Mouse (Mus musculus): ENCODE data around the gene Procr. TPM values are rescaled to one million over a fixed set of nuclear protein-coding genes. Genes with fewer than 3 reads are reported as not detected.
"Not testable (repeated sequence)": the region's sequence is repeated elsewhere in the genome, so short reads cannot be mapped to it uniquely, and the experiment has no call there.

Procr gene
- polyA plus RNA-seq, 1 experiment from 2014 or later, result 20.4 TPM

DNA sequence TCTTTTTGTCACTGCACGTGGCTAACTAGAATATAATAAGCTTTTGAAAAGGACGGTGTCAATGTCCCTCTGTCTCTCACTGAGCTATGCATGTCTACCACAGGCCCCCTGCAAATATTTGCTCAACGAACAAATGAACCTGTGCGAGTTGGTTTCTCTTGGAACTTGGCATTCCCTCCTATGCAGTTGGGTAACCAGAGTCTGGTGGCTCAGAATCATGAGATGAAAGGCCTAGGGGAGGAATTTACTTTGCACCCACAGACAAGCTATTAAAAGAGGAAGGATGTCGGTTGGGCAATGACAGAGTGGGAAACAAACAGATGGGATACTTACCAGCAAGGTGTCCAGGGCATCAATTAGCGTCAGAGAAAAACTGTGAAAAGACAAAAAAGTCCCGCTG is 24.6 kb upstream of the Procr start:
- peaks cover 10% of the 10 kb centered on the region; the same call in 1 of the 2 replicates for H3K4me1 ChIP-seq (ENCODE audit: control insufficient read depth, insufficient read depth, low read length)
- H3K4me3 ChIP-seq (ENCODE audit: low read length), result no peak overlapping the region
- no peak overlapping the region for H3K9ac ChIP-seq (ENCODE audit: low read depth, low read length)
- no peaks in the 10 kb centered on the region for H3K36me3 ChIP-seq (ENCODE audit: control insufficient read depth, insufficient read depth, low read length)
- WGBS, result 74% methylated on average over 7 of the region's 7 CpGs
- no peaks in the 10 kb centered on the region for H3K27me3 ChIP-seq (replicated peaks; ENCODE audit: control insufficient read depth, insufficient read depth, low read length)
- H3K9me3 ChIP-seq (ENCODE audit: control insufficient read depth, low read length), result no peaks in the 10 kb centered on the region
- ATAC-seq, result no peak
- no peak overlapping the region for H3K4me2 ChIP-seq (ENCODE audit: low read depth, low read length)
- no peak overlapping the region for H3K27ac ChIP-seq (ENCODE audit: low read length)

- no peaks in the 10 kb centered on the region for H3K36me3 ChIP-seq (ENCODE audit: control insufficient read depth, insufficient read depth, low read length)
- no peak overlapping the region for H3K27ac ChIP-seq (ENCODE audit: low read length)
- WGBS, result 57% methylated on average over 7 of the region's 7 CpGs
- peak overlapping the region; percentile 88 for H3K4me2 ChIP-seq (ENCODE audit: low read depth, low read length)
- H3K4me1 ChIP-seq (ENCODE audit: control insufficient read depth, insufficient read depth, low read length), result peaks cover 10% of the 10 kb centered on the region; the same call in 1 of the 2 replicates
- ATAC-seq, result peak; percentile 41
- H3K4me3 ChIP-seq (ENCODE audit: low read length), result peak overlapping the region; percentile 88
- H3K27me3 ChIP-seq (replicated peaks; ENCODE audit: control insufficient read depth, insufficient read depth, low read length), result no peaks in the 10 kb centered on the region
- H3K9me3 ChIP-seq (ENCODE audit: control insufficient read depth, low read length), result no peaks in the 10 kb centered on the region
- no peak overlapping the region for H3K9ac ChIP-seq (ENCODE audit: low read depth, low read length)
Measured at GRCm38 (mm10) chr2:155727764-155728395, 23.0 kb upstream of the Procr start.

- 5% methylated on average over 15 of the region's 15 CpGs for WGBS
- Histone ChIP-seq H3K4me1 (ENCODE audit: control insufficient read depth, insufficient read depth, low read length) (peaks cover 10% of the 10 kb centered on the region; the same call in 1 of the 2 replicates), H3K4me3 (ENCODE audit: low read length) (peak overlapping the region; percentile 88), H3K36me3 (ENCODE audit: control insufficient read depth, insufficient read depth, low read length) (no peaks in the 10 kb centered on the region), H3K4me2 (ENCODE audit: low read depth, low read length) (peak overlapping the region; percentile 88), H3K27ac (ENCODE audit: low read length) (peak overlapping the region; percentile 4; the same call in 1 of the 2 replicates), H3K9me3 (ENCODE audit: control insufficient read depth, low read length) (no peaks in the 10 kb centered on the region), H3K27me3 (replicated peaks; ENCODE audit: control insufficient read depth, insufficient read depth, low read length) (no peaks in the 10 kb centered on the region), H3K9ac (ENCODE audit: low read depth, low read length) (peak overlapping the region; percentile 84)
- no peak; the same call in 1 of the 2 replicates for ATAC-seq
Measured at GRCm38 (mm10) chr2:155728742-155729141, 22.2 kb upstream of the Procr start.

- ATAC-seq, result peak; percentile 94
- under 1% methylated on average over 31 of the region's 33 CpGs for WGBS
- H3K9ac ChIP-seq (ENCODE audit: low read depth, low read length), result peak within 1 kb of the TSS; percentile 84
- H3K27me3 ChIP-seq (replicated peaks; ENCODE audit: control insufficient read depth, insufficient read depth, low read length), result no peaks in the 10 kb centered on the region
- H3K4me3 ChIP-seq (ENCODE audit: low read length), result peak within 1 kb of the TSS; percentile 88
- H3K4me1 ChIP-seq (ENCODE audit: control insufficient read depth, insufficient read depth, low read length), result peaks cover 10% of the 10 kb centered on the region; the same call in 1 of the 2 replicates
- no peaks in the 10 kb centered on the region for H3K9me3 ChIP-seq (ENCODE audit: control insufficient read depth, low read length)
- H3K4me2 ChIP-seq (ENCODE audit: low read depth, low read length), result peak within 1 kb of the TSS; percentile 88
- H3K27ac ChIP-seq (ENCODE audit: low read length), result peak within 1 kb of the TSS; percentile 4; the same call in 1 of the 2 replicates
- no peaks in the 10 kb centered on the region for H3K36me3 ChIP-seq (ENCODE audit: control insufficient read depth, insufficient read depth, low read length)
Measured at GRCm38 (mm10) chr2:155729158-155729645, 21.7 kb upstream of the Procr start, which contains the start of gene Edem2. TSS of gene Edem2 (minus strand) at chr2:155729475.

DNA sequence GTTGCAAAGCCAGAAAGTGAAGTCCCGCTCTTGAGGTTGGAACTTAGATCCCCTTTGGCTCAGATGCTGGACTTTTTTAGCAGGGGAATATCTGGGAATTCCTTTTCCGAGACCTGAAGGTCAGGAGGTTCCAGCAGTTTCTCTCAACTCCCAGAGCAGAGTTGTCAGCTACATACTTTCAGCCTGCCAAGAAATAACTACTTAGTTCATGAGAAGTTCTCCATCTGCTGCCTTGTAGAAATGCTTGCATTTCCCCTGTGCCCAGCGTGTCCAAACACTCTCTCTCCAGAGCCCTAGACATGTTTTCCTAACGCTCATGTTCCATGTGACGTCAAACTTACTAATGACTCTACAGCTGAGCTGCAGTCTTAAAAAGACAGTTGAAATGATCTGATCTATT is 15.8 kb upstream of the Procr start:
- Histone ChIP-seq H3K4me1 (ENCODE audit: control insufficient read depth, insufficient read depth, low read length) (no peaks in the 10 kb centered on the region), H3K9me3 (ENCODE audit: control insufficient read depth, low read length) (no peaks in the 10 kb centered on the region), H3K9ac (ENCODE audit: low read depth, low read length) (no peak overlapping the region), H3K27me3 (replicated peaks; ENCODE audit: control insufficient read depth, insufficient read depth, low read length) (no peaks in the 10 kb centered on the region), H3K27ac (ENCODE audit: low read length) (no peak overlapping the region), H3K36me3 (ENCODE audit: control insufficient read depth, insufficient read depth, low read length) (no peaks in the 10 kb centered on the region), H3K4me2 (ENCODE audit: low read depth, low read length) (no peak overlapping the region), H3K4me3 (ENCODE audit: low read length) (no peak overlapping the region)
- ATAC-seq, result no peak
- 61% methylated on average over 5 of the region's 5 CpGs for WGBS

GRCm38 (mm10) chr2:155735766-155736165 is 15.2 kb upstream of the Procr start, which contains the start of gene Gm17581:
TSS of gene Gm17581 (minus strand) at chr2:155735866.
- not testable (repeated sequence) for H3K9ac ChIP-seq (ENCODE audit: low read depth, low read length); H3K9me3 ChIP-seq (ENCODE audit: control insufficient read depth, low read length); H3K4me3 ChIP-seq (ENCODE audit: low read length); H3K36me3 ChIP-seq (ENCODE audit: control insufficient read depth, insufficient read depth, low read length); H3K4me2 ChIP-seq (ENCODE audit: low read depth, low read length); ATAC-seq; H3K27ac ChIP-seq (ENCODE audit: low read length); H3K4me1 ChIP-seq (ENCODE audit: control insufficient read depth, insufficient read depth, low read length); H3K27me3 ChIP-seq (replicated peaks; ENCODE audit: control insufficient read depth, insufficient read depth, low read length)
- WGBS, result 82% methylated on average over 5 of the region's 5 CpGs

- WGBS, result 70% methylated on average over 6 of the region's 6 CpGs
- H3K36me3 ChIP-seq (ENCODE audit: control insufficient read depth, insufficient read depth, low read length), result no peaks in the 10 kb centered on the region
- no peak overlapping the region for H3K4me3 ChIP-seq (ENCODE audit: low read length)
- H3K9me3 ChIP-seq (ENCODE audit: control insufficient read depth, low read length), result no peaks in the 10 kb centered on the region
- no peaks in the 10 kb centered on the region for H3K27me3 ChIP-seq (replicated peaks; ENCODE audit: control insufficient read depth, insufficient read depth, low read length)
- ATAC-seq, result no peak
- no peak overlapping the region for H3K4me2 ChIP-seq (ENCODE audit: low read depth, low read length)
- no peak overlapping the region for H3K9ac ChIP-seq (ENCODE audit: low read depth, low read length)
- H3K4me1 ChIP-seq (ENCODE audit: control insufficient read depth, insufficient read depth, low read length), result no peaks in the 10 kb centered on the region
- H3K27ac ChIP-seq (ENCODE audit: low read length), result no peak overlapping the region
Measured at GRCm38 (mm10) chr2:155736936-155737335, 14.0 kb upstream of the Procr start.

DNA sequence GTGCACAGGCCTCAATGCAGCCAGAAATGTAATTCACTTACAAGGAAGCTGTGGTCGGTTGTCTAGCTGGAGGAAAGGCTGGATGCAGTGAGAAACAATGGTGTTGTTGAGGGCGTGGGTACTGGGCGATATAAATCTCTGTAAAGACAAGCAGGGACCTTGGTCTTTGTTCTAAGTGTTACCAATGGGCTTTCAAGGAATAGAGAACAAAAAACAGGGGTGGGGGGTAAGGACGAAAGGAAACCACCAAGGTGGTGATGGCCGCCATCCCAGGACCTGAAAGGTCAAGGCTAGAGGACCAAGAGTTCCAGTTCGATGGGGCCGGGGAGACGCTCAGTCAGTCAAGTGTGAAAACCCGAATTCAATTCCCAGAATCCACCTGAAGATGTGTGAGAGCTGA is 13.1 kb upstream of the Procr start:
- peaks cover under 1% of the 10 kb centered on the region; the same call in 1 of the 2 replicates for H3K4me1 ChIP-seq (ENCODE audit: control insufficient read depth, insufficient read depth, low read length)
- H3K9ac ChIP-seq (ENCODE audit: low read depth, low read length), result no peak overlapping the region
- no peaks in the 10 kb centered on the region for H3K27me3 ChIP-seq (replicated peaks; ENCODE audit: control insufficient read depth, insufficient read depth, low read length)
- ATAC-seq, result no peak
- 67% methylated on average over 9 of the region's 9 CpGs for WGBS
- no peaks in the 10 kb centered on the region for H3K9me3 ChIP-seq (ENCODE audit: control insufficient read depth, low read length)
- H3K27ac ChIP-seq (ENCODE audit: low read length), result no peak overlapping the region
- no peak overlapping the region for H3K4me3 ChIP-seq (ENCODE audit: low read length)
- no peaks in the 10 kb centered on the region for H3K36me3 ChIP-seq (ENCODE audit: control insufficient read depth, insufficient read depth, low read length)
- no peak overlapping the region for H3K4me2 ChIP-seq (ENCODE audit: low read depth, low read length)

DNA sequence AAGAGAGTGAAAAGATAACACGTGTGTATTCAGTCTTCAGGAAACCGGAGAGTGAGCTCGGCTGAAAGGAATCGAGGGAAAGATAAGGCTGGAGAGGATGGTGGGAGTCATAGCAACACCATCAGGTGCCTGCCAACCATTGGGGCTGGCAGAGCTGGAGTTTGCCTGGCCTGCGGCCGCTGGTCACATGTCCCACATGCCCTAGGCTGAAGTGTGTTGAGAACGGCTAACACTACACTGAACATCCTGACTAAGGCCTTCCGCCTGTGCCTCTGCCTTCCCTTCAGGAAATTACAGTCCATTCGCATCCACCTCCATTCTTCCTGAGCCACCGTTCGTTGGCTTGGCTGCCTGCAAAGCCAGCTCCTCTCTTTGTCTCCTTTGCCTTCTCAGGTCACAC is 8.7 kb upstream of the Procr start:
- WGBS, result 66% methylated on average over 11 of the region's 11 CpGs
- no peaks in the 10 kb centered on the region for H3K9me3 ChIP-seq (ENCODE audit: control insufficient read depth, low read length)
- H3K9ac ChIP-seq (ENCODE audit: low read depth, low read length), result no peak overlapping the region
- 0 out of 2 replicates have a peak, but pooled peaks have one; percentile 31 for ATAC-seq
- no peak overlapping the region for H3K27ac ChIP-seq (ENCODE audit: low read length)
- H3K27me3 ChIP-seq (replicated peaks; ENCODE audit: control insufficient read depth, insufficient read depth, low read length), result no peaks in the 10 kb centered on the region
- H3K4me2 ChIP-seq (ENCODE audit: low read depth, low read length), result no peak overlapping the region
- H3K36me3 ChIP-seq (ENCODE audit: control insufficient read depth, insufficient read depth, low read length), result no peaks in the 10 kb centered on the region
- no peak overlapping the region for H3K4me3 ChIP-seq (ENCODE audit: low read length)
- peaks cover 5% of the 10 kb centered on the region; the same call in 1 of the 2 replicates for H3K4me1 ChIP-seq (ENCODE audit: control insufficient read depth, insufficient read depth, low read length)
